Mouse (Mus musculus): ENCODE measurements around the gene Apol11a. TPM values are rescaled to one million over a fixed set of nuclear protein-coding genes. Genes with fewer than 3 reads are reported as not detected.
"Not testable (repeated sequence)": the region's sequence is repeated elsewhere in the genome, so short reads cannot be mapped to it uniquely, and the experiment has no call there.

Gene Apol11a
- polyA plus RNA-seq (2015; fragmentation: Nextera tagmentation; extraction: Ambion mirVana): not detected in 2 replicates

GRCm38 (mm10) chr15:77507966-77508365 lies at the start of gene Apol11a:
Gene Apol11a, plus strand, starts transcription at chr15:77508271.
- not testable (repeated sequence) for H3K9ac ChIP-seq (replicated peaks); H3K4me1 ChIP-seq (ENCODE audit: insufficient read depth); H3K4me3 ChIP-seq (ENCODE audit: low read depth, low read length); H3K27ac ChIP-seq (ENCODE audit: low read depth); H3K4me2 ChIP-seq (ENCODE audit: low read depth, low read length); H3K9me3 ChIP-seq (ENCODE audit: low read length); H3K36me3 ChIP-seq (replicated peaks; ENCODE audit: insufficient read depth, low read length); ATAC-seq; DNase-seq; H3K27me3 ChIP-seq (ENCODE audit: insufficient read depth, low read length)

GRCm38 (mm10) chr15:77474699-77475390 lies 33.2 kb upstream of the Apol11a start:
- not testable (repeated sequence) for H3K9me3 ChIP-seq (ENCODE audit: low read length); ATAC-seq

GRCm38 (mm10) chr15:77476693-77477092 lies 31.4 kb upstream of the Apol11a start, which contains the start of gene Apol10a:
Gene Apol10a, plus strand, starts transcription at chr15:77477047.
- not testable (repeated sequence) for H3K9me3 ChIP-seq (ENCODE audit: low read length); DNase-seq; H3K4me1 ChIP-seq (ENCODE audit: insufficient read depth); H3K4me2 ChIP-seq (ENCODE audit: low read depth, low read length); H3K27me3 ChIP-seq (ENCODE audit: insufficient read depth, low read length); ATAC-seq; H3K36me3 ChIP-seq (replicated peaks; ENCODE audit: insufficient read depth, low read length); H3K9ac ChIP-seq (replicated peaks); H3K4me3 ChIP-seq (ENCODE audit: low read depth, low read length); H3K27ac ChIP-seq (ENCODE audit: low read depth)
- 70% methylated on average over 2 of the region's 2 CpGs for WGBS (ENCODE audit: insufficient replicate concordance)

More at GRCm38 (mm10) chr15:77474699-77475390, 33.2 kb upstream of the Apol11a start:
- H3K4me1 ChIP-seq (ENCODE audit: insufficient read depth); H3K27ac ChIP-seq (ENCODE audit: low read depth); H3K9ac ChIP-seq (replicated peaks); H3K4me2 ChIP-seq (ENCODE audit: low read depth, low read length); H3K36me3 ChIP-seq (replicated peaks; ENCODE audit: insufficient read depth, low read length); H3K27me3 ChIP-seq (ENCODE audit: insufficient read depth, low read length); H3K4me3 ChIP-seq (ENCODE audit: low read depth, low read length); DNase-seq: not testable (repeated sequence)
- WGBS (ENCODE audit: insufficient replicate concordance): 66% methylated on average over 6 of the region's 7 CpGs

GRCm38 (mm10) chr15:77482140-77482794 lies 25.8 kb upstream of the Apol11a start:
- ATAC-seq (no peak), DNase-seq (no peak)
- Histone ChIP-seq H3K9ac (replicated peaks) (no peak overlapping the region), H3K27me3 (ENCODE audit: insufficient read depth, low read length) (no peaks in the 10 kb centered on the region), H3K4me1 (ENCODE audit: insufficient read depth) (no peaks in the 10 kb centered on the region), H3K9me3 (ENCODE audit: low read length) (no peaks in the 10 kb centered on the region), H3K4me3 (ENCODE audit: low read depth, low read length) (no peak overlapping the region), H3K27ac (ENCODE audit: low read depth) (no peak overlapping the region), H3K36me3 (replicated peaks; ENCODE audit: insufficient read depth, low read length) (no peaks in the 10 kb centered on the region), H3K4me2 (ENCODE audit: low read depth, low read length) (no peak overlapping the region)
- WGBS (ENCODE audit: insufficient replicate concordance): 62% methylated on average over 4 of the region's 4 CpGs
- TF ChIP-seq CTCF (IDR thresholded peaks at IDR 0.05; ENCODE audit: low read depth) (no peak), EP300 (IDR thresholded peaks at IDR 0.05; ENCODE audit: low read depth) (no peak)

- H3K9ac ChIP-seq (replicated peaks); DNase-seq; H3K4me2 ChIP-seq (ENCODE audit: low read depth, low read length); H3K4me1 ChIP-seq (ENCODE audit: insufficient read depth); H3K36me3 ChIP-seq (replicated peaks; ENCODE audit: insufficient read depth, low read length); H3K27ac ChIP-seq (ENCODE audit: low read depth); H3K9me3 ChIP-seq (ENCODE audit: low read length); ATAC-seq; H3K27me3 ChIP-seq (ENCODE audit: insufficient read depth, low read length); H3K4me3 ChIP-seq (ENCODE audit: low read depth, low read length): not testable (repeated sequence)
- WGBS (ENCODE audit: insufficient replicate concordance): no CpG with 5 or more reads among the region's 1 CpGs
These were observed 14.9 kb upstream of the Apol11a start for GRCm38 (mm10) chr15:77493181-77493580.

- not testable (repeated sequence) for H3K9ac ChIP-seq (replicated peaks); DNase-seq; H3K4me3 ChIP-seq (ENCODE audit: low read depth, low read length); H3K4me1 ChIP-seq (ENCODE audit: insufficient read depth); H3K4me2 ChIP-seq (ENCODE audit: low read depth, low read length); ATAC-seq; H3K27ac ChIP-seq (ENCODE audit: low read depth); H3K27me3 ChIP-seq (ENCODE audit: insufficient read depth, low read length); H3K9me3 ChIP-seq (ENCODE audit: low read length); H3K36me3 ChIP-seq (replicated peaks; ENCODE audit: insufficient read depth, low read length)
- 28% methylated on average over 1 of the region's 1 CpGs for WGBS (ENCODE audit: insufficient replicate concordance)
These were observed 13.4 kb upstream of the Apol11a start for GRCm38 (mm10) chr15:77494694-77495093.

- DNase-seq; H3K4me1 ChIP-seq (ENCODE audit: insufficient read depth); H3K36me3 ChIP-seq (replicated peaks; ENCODE audit: insufficient read depth, low read length); H3K27ac ChIP-seq (ENCODE audit: low read depth); H3K9ac ChIP-seq (replicated peaks); H3K27me3 ChIP-seq (ENCODE audit: insufficient read depth, low read length); H3K4me2 ChIP-seq (ENCODE audit: low read depth, low read length); H3K9me3 ChIP-seq (ENCODE audit: low read length); ATAC-seq; H3K4me3 ChIP-seq (ENCODE audit: low read depth, low read length): not testable (repeated sequence)
- WGBS (ENCODE audit: insufficient replicate concordance): 44% methylated on average over 4 of the region's 4 CpGs
These were observed 12.5 kb downstream of the Apol11a start for GRCm38 (mm10) chr15:77520596-77520995.

All from liver, postnatal 0 days (tissue).